ENCODE assay signal across 12 mouse cellular contexts in the genomic region with DNA sequence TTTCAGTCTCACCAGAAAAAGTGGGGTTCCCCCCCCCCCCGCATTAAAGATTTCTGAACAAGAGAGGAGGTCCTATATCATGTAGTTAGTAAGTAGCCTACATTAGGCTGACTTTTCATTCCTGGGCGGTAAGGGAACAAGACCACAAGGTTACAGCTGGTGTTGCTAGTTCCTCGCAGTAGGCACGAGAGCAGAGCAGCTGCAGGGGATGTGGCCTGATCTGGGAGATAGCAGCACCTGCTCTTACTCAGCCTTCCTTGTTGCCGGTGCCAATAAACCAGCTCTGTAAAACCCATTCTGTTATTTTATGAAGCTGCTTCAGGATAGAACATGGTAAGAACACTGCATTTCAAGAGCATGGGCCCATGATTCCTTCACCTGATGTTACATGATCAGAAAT. TPM values are rescaled to one million over a fixed set of nuclear protein-coding genes. Genes with fewer than 3 reads are reported as not detected.
DNase-seq lines count a peak whose midpoint lies in the region; ATAC-seq lines count a peak whose summit lies in the region.
"Had no signal": no experiment of that assay in that cellular context is flagged by ENCODE, and none has a peak within 500 bp of the region (broad histone marks: within the 10 kb centered on the region; RNA-seq: fewer than 3 reads in every experiment).

No protein-coding gene starts in this region.

- H3K9me3 ChIP-seq in liver, embryonic 11.5 days (ENCODE audit: control insufficient read depth, low read length), result no peaks in the 10 kb centered on the region
- no peaks in the 10 kb centered on the region for H3K9me3 ChIP-seq in stomach, embryonic 16.5 days (replicated peaks; ENCODE audit: control insufficient read depth, low read length)
- no peaks in the 10 kb centered on the region for H3K9me3 ChIP-seq in hindbrain, embryonic 13.5 days
- H3K9me3 ChIP-seq in hindbrain, embryonic 12.5 days (replicated peaks), result 0 out of 2 replicates have a peak, but pooled peaks cover 3% of the 10 kb centered on the region

- H3K27me3 ChIP-seq in liver, embryonic 11.5 days (replicated peaks; ENCODE audit: control insufficient read depth, insufficient read depth, low read length), result no peaks in the 10 kb centered on the region
- no peaks in the 10 kb centered on the region for H3K27me3 ChIP-seq in stomach, embryonic 16.5 days (ENCODE audit: control insufficient read depth, insufficient read depth, low read length)
- H3K27me3 ChIP-seq in hindbrain, embryonic 13.5 days, result no peaks in the 10 kb centered on the region
- H3K27me3 ChIP-seq in hindbrain, embryonic 12.5 days, result no peaks in the 10 kb centered on the region
- H3K27me3 ChIP-seq: heart, embryonic 12.5 days had no signal

- H3K4me2 ChIP-seq in liver, embryonic 11.5 days, result peak overlapping the region; percentile 56
- H3K4me2 ChIP-seq in stomach, embryonic 16.5 days (ENCODE audit: low read depth, low read length), result no peak overlapping the region
- H3K4me2 ChIP-seq in hindbrain, embryonic 13.5 days, result no peak overlapping the region
- no peak overlapping the region for H3K4me2 ChIP-seq in hindbrain, embryonic 12.5 days (replicated peaks)
- H3K4me2 ChIP-seq: heart, embryonic 12.5 days had no signal

- H3K27ac ChIP-seq in liver, embryonic 11.5 days (ENCODE audit: low read depth, low read length), result peak overlapping the region; percentile 79
- H3K27ac ChIP-seq in stomach, embryonic 16.5 days (ENCODE audit: low read length), result no peak overlapping the region
- no peak overlapping the region for H3K27ac ChIP-seq in hindbrain, embryonic 13.5 days
- H3K27ac ChIP-seq in hindbrain, embryonic 12.5 days, result no peak overlapping the region

- DNase-seq in CD4-positive, CD25-positive, alpha-beta regulatory T cell, adult 2 months (ENCODE audit: low read depth, low spot score), result peak; percentile 32
- DNase-seq in MN1 (ENCODE audit: low spot score), result peak; percentile 15
- no peak for DNase-seq in liver, embryonic 11.5 days (ENCODE audit: low spot score)
- no peak for DNase-seq in embryo, embryonic 10.5 days (ENCODE audit: low spot score)
- DNase-seq in gastrocnemius, postnatal 25 days, result no peak
- DNase-seq: cerebellum, postnatal 14 days; lung, postnatal 4 days had no signal

- H3K36me3 ChIP-seq in liver, embryonic 11.5 days (ENCODE audit: control insufficient read depth, insufficient read depth, low read length), result no peaks in the 10 kb centered on the region
- H3K36me3 ChIP-seq in stomach, embryonic 16.5 days (ENCODE audit: control insufficient read depth, insufficient read depth, low read length), result no peaks in the 10 kb centered on the region
- no peaks in the 10 kb centered on the region for H3K36me3 ChIP-seq in hindbrain, embryonic 13.5 days
- no peaks in the 10 kb centered on the region for H3K36me3 ChIP-seq in hindbrain, embryonic 12.5 days
- H3K36me3 ChIP-seq: heart, embryonic 12.5 days had no signal

- no peak overlapping the region for H3K4me3 ChIP-seq in liver, embryonic 11.5 days (ENCODE audit: low read depth, low read length)
- H3K4me3 ChIP-seq in stomach, embryonic 16.5 days (replicated peaks; ENCODE audit: low read length), result no peak overlapping the region
- no peak overlapping the region for H3K4me3 ChIP-seq in hindbrain, embryonic 13.5 days
- H3K4me3 ChIP-seq in hindbrain, embryonic 12.5 days, result no peak overlapping the region
- H3K4me3 ChIP-seq: heart, embryonic 12.5 days had no signal

- H3K4me1 ChIP-seq in liver, embryonic 11.5 days (replicated peaks; ENCODE audit: control insufficient read depth, insufficient read depth, low read length), result peaks cover 16% of the 10 kb centered on the region; the same call in 1 of the 2 replicates
- H3K4me1 ChIP-seq in stomach, embryonic 16.5 days (ENCODE audit: control insufficient read depth, insufficient read depth, low read length), result no peaks in the 10 kb centered on the region
- no peaks in the 10 kb centered on the region for H3K4me1 ChIP-seq in hindbrain, embryonic 13.5 days (replicated peaks)
- no peaks in the 10 kb centered on the region for H3K4me1 ChIP-seq in hindbrain, embryonic 12.5 days

- WGBS in liver, embryonic 11.5 days, result 48% methylated on average over 5 of the region's 5 CpGs
- 61% methylated on average over 5 of the region's 5 CpGs for WGBS in stomach, embryonic 16.5 days
- 84% methylated on average over 5 of the region's 5 CpGs for WGBS in hindbrain, embryonic 13.5 days
- WGBS in hindbrain, embryonic 12.5 days, result 83% methylated on average over 5 of the region's 5 CpGs

- peak overlapping the region; percentile 21; the same call in 1 of the 2 replicates for H3K9ac ChIP-seq in liver, embryonic 11.5 days (ENCODE audit: low read depth, low read length)
- no peak overlapping the region for H3K9ac ChIP-seq in stomach, embryonic 16.5 days (ENCODE audit: low read length)
- no peak overlapping the region for H3K9ac ChIP-seq in hindbrain, embryonic 13.5 days
- H3K9ac ChIP-seq in hindbrain, embryonic 12.5 days, result no peak overlapping the region
- H3K9ac ChIP-seq: heart, embryonic 12.5 days had no signal

- peak; percentile 76 for ATAC-seq in liver, embryonic 11.5 days (replicated peaks; ENCODE audit: low FRiP score)
- 0 out of 2 replicates have a peak, but pooled peaks have one; percentile 47 for ATAC-seq in stomach, embryonic 16.5 days (ENCODE audit: insufficient read depth, low FRiP score)
- ATAC-seq in hindbrain, embryonic 13.5 days (ENCODE audit: low FRiP score), result no peak
- no peak for ATAC-seq in hindbrain, embryonic 12.5 days (ENCODE audit: low FRiP score)
- ATAC-seq: inflammation-experienced regulatory T-cells, adult 6 months had no signal

RNA-seq across cellular contexts. Expression of a gene that starts 21.5 kb away (rescaled TPM):
- 6.4 and 7.9 TPM in 2 replicates for polyA plus RNA-seq in liver, embryonic 11.5 days (2014; fragmentation: Nextera tagmentation; extraction: Ambion mirVana)
- 10.1 and 12.9 TPM in 2 replicates for polyA plus RNA-seq in stomach, embryonic 16.5 days (2015; fragmentation: Nextera tagmentation; extraction: Ambion mirVana)
- polyA plus RNA-seq in hindbrain, embryonic 13.5 days (2015; fragmentation: Nextera tagmentation; extraction: Ambion mirVana), result 16.6 and 18.1 TPM in 2 replicates
- 10.7 and 12.7 TPM in 2 replicates for polyA plus RNA-seq in hindbrain, embryonic 12.5 days (2016; fragmentation: Nextera tagmentation; extraction: Ambion mirVana)
- 1 to 10 TPM; 2.8 to 3.4 TPM for total RNA-seq in gastrocnemius, postnatal 25 days (2021)

RNA-seq across cellular contexts. Expression of a gene that starts 39.9 kb away (rescaled TPM):
- polyA plus RNA-seq in liver, embryonic 11.5 days (2014; fragmentation: Nextera tagmentation; extraction: Ambion mirVana), result 160 and 164 TPM in 2 replicates
- 240 and 250 TPM in 2 replicates for polyA plus RNA-seq in stomach, embryonic 16.5 days (2015; fragmentation: Nextera tagmentation; extraction: Ambion mirVana)
- 129 and 131 TPM in 2 replicates for polyA plus RNA-seq in hindbrain, embryonic 13.5 days (2015; fragmentation: Nextera tagmentation; extraction: Ambion mirVana)
- polyA plus RNA-seq in hindbrain, embryonic 12.5 days (2016; fragmentation: Nextera tagmentation; extraction: Ambion mirVana), result 111 and 124 TPM in 2 replicates
- total RNA-seq in gastrocnemius, postnatal 25 days (2021), result 100 to 1,000 TPM; 120 to 147 TPM

Comparison
In these comparisons a context has a peak if more than half of its experiments do, and no peak if none do; other contexts are left out.
1. DNase-seq: peak in CD4-positive, CD25-positive, alpha-beta regulatory T cell, adult 2 months (single experiment) and MN1 (single experiment); none in liver, embryonic 11.5 days (single experiment), embryo, embryonic 10.5 days (single experiment) and gastrocnemius, postnatal 25 days (single experiment).
2. ATAC-seq: peak in liver, embryonic 11.5 days (single experiment) and stomach, embryonic 16.5 days (single experiment); none in hindbrain, embryonic 13.5 days (single experiment) and hindbrain, embryonic 12.5 days (single experiment).